ENCODE assay signal across 21 mouse cellular contexts in the genomic region with DNA sequence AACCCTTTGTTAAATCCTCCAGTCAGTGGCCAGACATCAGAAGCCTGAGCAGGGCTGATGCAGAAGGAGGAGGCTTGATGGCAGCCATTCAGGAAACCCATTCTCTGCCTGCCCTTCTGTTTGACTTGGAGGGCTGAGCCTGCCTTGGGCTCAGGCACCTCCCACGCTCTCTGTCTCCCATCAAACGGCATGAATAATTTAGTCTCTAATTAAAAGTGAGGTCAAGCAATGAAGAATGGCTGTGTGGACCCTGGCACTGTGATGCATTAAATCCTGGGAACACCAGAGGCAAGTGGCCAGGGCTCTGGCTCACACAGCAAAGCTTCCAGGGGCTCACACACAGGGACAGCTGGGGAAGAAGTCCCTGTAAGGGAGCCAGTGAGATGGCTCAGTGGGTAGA. TPM values are rescaled to one million over a fixed set of nuclear protein-coding genes. Genes with fewer than 3 reads are reported as not detected.
DNase-seq lines count a peak whose midpoint lies in the region; ATAC-seq lines count a peak whose summit lies in the region.
"Had no signal": no experiment of that assay in that cellular context is flagged by ENCODE, and none has a peak within 500 bp of the region (broad histone marks: within the 10 kb centered on the region; RNA-seq: fewer than 3 reads in every experiment).

No protein-coding gene starts in this region.

- no peaks in the 10 kb centered on the region for H3K9me3 ChIP-seq in kidney, embryonic 14.5 days (ENCODE audit: control insufficient read depth, low read length)
- H3K9me3 ChIP-seq in forebrain, embryonic 11.5 days (ENCODE audit: control insufficient read depth, low read length) = no peaks in the 10 kb centered on the region
- no peaks in the 10 kb centered on the region for H3K9me3 ChIP-seq in hindbrain, embryonic 11.5 days (ENCODE audit: control insufficient read depth, low read length)
- no peaks in the 10 kb centered on the region for H3K9me3 ChIP-seq in midbrain, embryonic 12.5 days
- H3K9me3 ChIP-seq: heart, embryonic 12.5 days had no signal

- H3K4me3 ChIP-seq in kidney, embryonic 14.5 days (ENCODE audit: low read length) = no peak overlapping the region
- H3K4me3 ChIP-seq in forebrain, embryonic 11.5 days (ENCODE audit: low read depth, low read length) = no peak overlapping the region
- no peak overlapping the region for H3K4me3 ChIP-seq in hindbrain, embryonic 11.5 days (ENCODE audit: low read depth, low read length)
- H3K4me3 ChIP-seq in midbrain, embryonic 12.5 days = no peak overlapping the region
- H3K4me3 ChIP-seq: heart, embryonic 12.5 days; layer of hippocampus, adult 2 months had no signal

- H3K9ac ChIP-seq in kidney, embryonic 14.5 days (ENCODE audit: low read depth, low read length) = no peak overlapping the region
- no peak overlapping the region for H3K9ac ChIP-seq in forebrain, embryonic 11.5 days (ENCODE audit: low read length)
- H3K9ac ChIP-seq in hindbrain, embryonic 11.5 days (ENCODE audit: low read depth, low read length) = no peak overlapping the region
- no peak overlapping the region for H3K9ac ChIP-seq in midbrain, embryonic 12.5 days (replicated peaks)
- H3K9ac ChIP-seq: heart, embryonic 12.5 days; lung, embryonic 14.5 days had no signal

- peaks cover 24% of the 10 kb centered on the region; the same call in 1 of the 2 replicates for H3K27me3 ChIP-seq in kidney, embryonic 14.5 days (ENCODE audit: control insufficient read depth, insufficient read depth, low read length)
- peaks cover 8% of the 10 kb centered on the region for H3K27me3 ChIP-seq in forebrain, embryonic 11.5 days (ENCODE audit: control insufficient read depth, insufficient read depth, low read length)
- H3K27me3 ChIP-seq in hindbrain, embryonic 11.5 days (ENCODE audit: control insufficient read depth, insufficient read depth, low read length) = peaks cover 23% of the 10 kb centered on the region
- peaks cover 47% of the 10 kb centered on the region for H3K27me3 ChIP-seq in midbrain, embryonic 12.5 days

- peak; percentile 71 for ATAC-seq in kidney, embryonic 14.5 days (ENCODE audit: low FRiP score, low TSS enrichment)
- peak; percentile 66 for ATAC-seq in forebrain, embryonic 11.5 days (replicated peaks; ENCODE audit: low FRiP score)
- peak; percentile 38; the same call in 1 of the 2 replicates for ATAC-seq in hindbrain, embryonic 11.5 days (ENCODE audit: low FRiP score)
- peak; percentile 48; the same call in 1 of the 2 replicates for ATAC-seq in midbrain, embryonic 12.5 days (ENCODE audit: low FRiP score, low read depth)

- H3K36me3 ChIP-seq in kidney, embryonic 14.5 days (ENCODE audit: control insufficient read depth, insufficient read depth, low read length) = no peaks in the 10 kb centered on the region
- H3K36me3 ChIP-seq in forebrain, embryonic 11.5 days (ENCODE audit: control insufficient read depth, insufficient read depth, low read length) = no peaks in the 10 kb centered on the region
- H3K36me3 ChIP-seq in hindbrain, embryonic 11.5 days (ENCODE audit: control insufficient read depth, insufficient read depth, low read length) = no peaks in the 10 kb centered on the region
- H3K36me3 ChIP-seq in midbrain, embryonic 12.5 days = no peaks in the 10 kb centered on the region
- H3K36me3 ChIP-seq: heart, embryonic 12.5 days had no signal

- 7% methylated on average over 2 of the region's 2 CpGs for WGBS in kidney, embryonic 14.5 days
- WGBS in forebrain, embryonic 11.5 days = 14% methylated on average over 2 of the region's 2 CpGs
- WGBS in hindbrain, embryonic 11.5 days = 34% methylated on average over 2 of the region's 2 CpGs
- WGBS in midbrain, embryonic 12.5 days = 45% methylated on average over 2 of the region's 2 CpGs

- no peak for DNase-seq in kidney, postnatal 25 days
- no peak for DNase-seq in forebrain, embryonic 11.5 days (ENCODE audit: low spot score)
- no peak for DNase-seq in hindbrain, embryonic 11.5 days (ENCODE audit: low spot score)
- no peak for DNase-seq in left cerebral cortex, adult 18-20 months (ENCODE audit: low spot score in 2 of 2)
- no peak for DNase-seq in spleen, postnatal 10 days (ENCODE audit: low spot score in 2 of 2)
- no peak for DNase-seq in urinary bladder, postnatal 25 days (ENCODE audit: low spot score)
- DNase-seq: B cell, adult 2 months; cerebellum, adult 18-20 months; gastrocnemius, postnatal 36 days; heart, postnatal 36 days; kidney, adult 2 months; lung, embryonic 14.5 days; right cerebral cortex, postnatal 25 days; thymus, adult 18-20 months had no signal

- H3K4me1 ChIP-seq in kidney, embryonic 14.5 days (ENCODE audit: control insufficient read depth, insufficient read depth, low read length) = peaks cover 11% of the 10 kb centered on the region; the same call in 1 of the 2 replicates
- H3K4me1 ChIP-seq in forebrain, embryonic 11.5 days (replicated peaks; ENCODE audit: control insufficient read depth, insufficient read depth, low read length) = peaks cover 8% of the 10 kb centered on the region; the same call in 1 of the 2 replicates
- H3K4me1 ChIP-seq in hindbrain, embryonic 11.5 days (replicated peaks; ENCODE audit: control insufficient read depth, insufficient read depth, low read length) = no peaks in the 10 kb centered on the region; the same call in 1 of the 2 replicates
- peaks cover 24% of the 10 kb centered on the region for H3K4me1 ChIP-seq in midbrain, embryonic 12.5 days

- H3K4me2 ChIP-seq in kidney, embryonic 14.5 days (replicated peaks; ENCODE audit: low read depth, low read length) = no peak overlapping the region
- no peak overlapping the region for H3K4me2 ChIP-seq in forebrain, embryonic 11.5 days (ENCODE audit: low read depth, low read length, severe bottlenecking)
- no peak overlapping the region for H3K4me2 ChIP-seq in hindbrain, embryonic 11.5 days (replicated peaks; ENCODE audit: low read depth, low read length)
- H3K4me2 ChIP-seq in midbrain, embryonic 12.5 days (replicated peaks) = no peak overlapping the region; the same call in 1 of the 2 replicates
- H3K4me2 ChIP-seq: heart, embryonic 12.5 days; liver, embryonic 11.5 days; lung, embryonic 14.5 days had no signal

- no peak overlapping the region for H3K27ac ChIP-seq in kidney, embryonic 14.5 days (ENCODE audit: low read depth, low read length)
- no peak overlapping the region for H3K27ac ChIP-seq in forebrain, embryonic 11.5 days (ENCODE audit: low read depth, low read length)
- H3K27ac ChIP-seq in hindbrain, embryonic 11.5 days (ENCODE audit: low read depth, low read length) = peak overlapping the region; percentile 47; the same call in 1 of the 2 replicates
- H3K27ac ChIP-seq in midbrain, embryonic 12.5 days (replicated peaks) = peak overlapping the region; percentile 26; the same call in 1 of the 2 replicates
- H3K27ac ChIP-seq: layer of hippocampus, adult 2 months; macrophage had no signal

RNA-seq across cellular contexts. Expression of a gene that starts 24.8 kb away (rescaled TPM):
- 130 and 131 TPM in 2 replicates for polyA plus RNA-seq in kidney, embryonic 14.5 days (2014; fragmentation: Nextera tagmentation; extraction: Ambion mirVana)
- polyA plus RNA-seq in forebrain, embryonic 11.5 days (2014; fragmentation: Nextera tagmentation; extraction: Ambion mirVana) = 27.3 and 28.2 TPM in 2 replicates
- polyA plus RNA-seq in hindbrain, embryonic 11.5 days (2014; fragmentation: Nextera tagmentation; extraction: Ambion mirVana) = 57.9 and 66.8 TPM in 2 replicates
- polyA plus RNA-seq in midbrain, embryonic 12.5 days (2016; fragmentation: Nextera tagmentation; extraction: Ambion mirVana) = 84.9 and 90.8 TPM in 2 replicates
- total RNA-seq in left cerebral cortex, adult 18-20 months (2021) = under 1 TPM; 0.23 to 0.30 TPM
- total RNA-seq: adrenal gland, adult 18-20 months; gastrocnemius, postnatal 36 days; heart, postnatal 36 days; layer of hippocampus, adult 2 months had no signal
- polyA plus RNA-seq: liver, embryonic 11.5 days; lung, embryonic 14.5 days; macrophage had no signal

Comparison
In these comparisons a context has a peak if more than half of its experiments do, and no peak if none do; other contexts are left out.
1. H3K27ac ChIP-seq: peak in hindbrain, embryonic 11.5 days (single experiment) and midbrain, embryonic 12.5 days (single experiment); none in kidney, embryonic 14.5 days (single experiment) and forebrain, embryonic 11.5 days (single experiment).
2. Peak in every context shown above with its lines, with median percentiles within 50 percentile points of each other: ATAC-seq.